Mouse (Mus musculus) small intestine, adult 2 months (tissue): ENCODE measurements at regions not wholly inside any gene's neighbourhood (a gene's known extent, or its start where the extent isn't known, plus 50 kb on each side); places are given as distances from the start of the nearest gene placed in this dataset.
"Not testable (repeated sequence)": the region's sequence is repeated elsewhere in the genome, so short reads cannot be mapped to it uniquely, and the experiment has no call there.

Experiments
- H3K27ac ChIP-seq: fragments of 200-500 bp; 2 replicates; pipeline ENCODE4 v1.5.1; 2012; ENCODE audit warnings: low read depth, low read length, control low read depth, inconsistent platforms; ENCODE audit not compliant: insufficient read depth
- H3K27me3 ChIP-seq: fragments of 200-500 bp; 2 replicates; pipeline ENCODE4 v1.6.1; 2012; ENCODE audit warnings: mild to moderate bottlenecking, moderate library complexity, low read length, inconsistent platforms; ENCODE audit not compliant: control insufficient read depth, insufficient read depth
- H3K36me3 ChIP-seq: fragments of 200-500 bp; 2 replicates; pipeline ENCODE4 v1.6.1; 2012; ENCODE audit warnings: mild to moderate bottlenecking, low read length, control low read depth, inconsistent platforms; ENCODE audit not compliant: control insufficient read depth, insufficient read depth
- H3K4me1 ChIP-seq: fragments of 200-500 bp; 2 replicates; pipeline ENCODE4 v1.6.1; 2012; ENCODE audit warnings: low read length, inconsistent platforms, mixed read lengths; ENCODE audit not compliant: control insufficient read depth, insufficient read depth, insufficient read length
- H3K4me3 ChIP-seq: fragments of 200-500 bp; 2 replicates; pipeline ENCODE4 v1.5.1; 2012; ENCODE audit warnings: low read depth, mild to moderate bottlenecking, control low read depth, inconsistent platforms, low read length, moderate library complexity
- CTCF ChIP-seq: fragments of 200-500 bp; IDR thresholded peaks from 2 replicates; pipeline ENCODE4 v1.5.1; 2012; ENCODE audit warnings: low read depth, mild to moderate bottlenecking, control low read depth, inconsistent platforms, low read length, moderate library complexity, mixed read lengths; ENCODE audit not compliant: insufficient replicate concordance, insufficient read length; ENCODE audit errors: extremely low read depth
- POLR2A ChIP-seq: fragments of 200-500 bp; IDR thresholded peaks from 2 replicates; pipeline ENCODE4 v1.6.1; 2012; ENCODE audit warnings: low read depth, mild to moderate bottlenecking, control low read depth, inconsistent platforms, low read length, moderate library complexity
- WGBS: fragments of 180-500 bp; shearing (Covaris S2); methylation state at CpG from one replicate; pipeline ENCODE4 v1.1.7; 2018; 5-methylcytosine and 5-hydroxymethylcytosine counted together

GRCm38 (mm10) chr1:13042326-13042725, 1628.4 kb downstream of the A830018L16Rik start:
- TF ChIP-seq POLR2A, result no peak
- no peak for TF ChIP-seq CTCF
- Histone ChIP-seq H3K4me3 (no peak overlapping the region), H3K27me3 (no peaks in the 10 kb centered on the region)

DNA sequence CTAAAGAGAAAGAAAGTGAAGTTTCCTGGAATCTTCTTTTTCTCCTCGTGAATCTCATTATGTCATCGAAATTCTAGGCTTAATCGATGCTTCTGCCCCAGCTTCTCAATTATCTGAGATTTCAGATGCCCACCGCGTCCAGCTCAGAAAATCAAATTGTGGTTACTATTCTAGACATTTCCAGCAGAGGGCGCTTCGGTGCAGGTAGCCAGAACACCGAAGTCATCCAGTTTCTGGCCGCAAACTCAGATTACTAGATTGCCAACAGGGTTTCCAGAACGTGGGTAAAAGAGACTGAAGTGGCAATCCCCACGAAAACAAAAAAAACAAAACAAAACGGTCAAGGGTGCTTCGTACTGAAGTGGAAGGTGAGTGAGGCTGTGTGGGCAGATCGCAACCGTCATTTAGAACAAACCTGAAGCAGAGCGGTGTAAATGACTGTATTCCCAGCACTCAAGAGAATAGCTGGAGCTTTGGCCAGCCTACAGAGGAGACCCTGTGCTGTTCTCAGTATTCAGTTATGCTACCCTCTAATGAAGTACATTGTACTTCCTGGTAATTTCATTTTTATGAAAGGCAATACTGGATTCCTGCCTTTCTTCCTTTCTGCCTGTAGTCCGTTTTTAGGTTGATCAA, 1636.4 kb downstream of the A830018L16Rik start:
- TF ChIP-seq CTCF, result peak; percentile 71; the same call in 1 of the 2 replicates
- TF ChIP-seq POLR2A, result no peak
- H3K27ac ChIP-seq, result no peak overlapping the region
- 20% methylated on average over 17 of the region's 17 CpGs for WGBS
- no peak overlapping the region for H3K4me3 ChIP-seq
- H3K27me3 ChIP-seq, result no peaks in the 10 kb centered on the region
- no peaks in the 10 kb centered on the region for H3K36me3 ChIP-seq
- H3K4me1 ChIP-seq, result no peaks in the 10 kb centered on the region

More at GRCm38 (mm10) chr1:13042326-13042725, 1628.4 kb downstream of the A830018L16Rik start:
- H3K4me1 ChIP-seq, result no peaks in the 10 kb centered on the region
- H3K27ac ChIP-seq, result no peak overlapping the region
- H3K36me3 ChIP-seq, result no peaks in the 10 kb centered on the region

DNA sequence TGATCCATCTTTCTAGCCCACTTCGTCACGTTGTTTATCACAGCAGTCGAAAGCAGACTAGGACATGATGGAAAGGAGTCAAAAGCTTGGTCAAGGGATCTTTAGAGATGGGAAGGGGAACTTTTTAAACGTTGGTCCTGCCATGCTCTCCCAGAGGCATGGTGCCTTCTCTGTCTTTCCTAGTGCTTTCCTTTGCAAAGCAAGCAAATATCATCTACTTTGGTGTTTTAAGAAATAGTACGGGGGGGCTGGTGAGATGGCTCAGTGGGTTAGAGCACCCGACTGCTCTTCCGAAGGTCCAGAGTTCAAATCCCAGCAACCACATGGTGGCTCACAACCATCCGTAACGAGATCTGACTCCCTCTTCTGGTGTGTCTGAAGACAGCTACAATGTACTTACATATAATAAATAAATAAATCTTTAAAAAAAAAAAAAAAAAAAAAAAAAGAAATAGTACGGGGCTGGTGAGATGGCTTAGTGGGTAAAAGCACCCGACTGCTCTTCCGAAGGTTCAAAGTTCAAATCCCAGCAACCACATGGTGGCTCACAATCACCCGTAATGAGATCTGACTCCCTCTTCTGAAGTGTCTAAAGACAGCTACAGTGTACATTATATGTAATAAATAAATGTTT, 1637.6 kb downstream of the A830018L16Rik start:
- H3K27ac ChIP-seq, H3K27me3 ChIP-seq, H3K4me3 ChIP-seq, H3K4me1 ChIP-seq, H3K36me3 ChIP-seq: not testable (repeated sequence)
- WGBS, result 69% methylated on average over 12 of the region's 13 CpGs

DNA sequence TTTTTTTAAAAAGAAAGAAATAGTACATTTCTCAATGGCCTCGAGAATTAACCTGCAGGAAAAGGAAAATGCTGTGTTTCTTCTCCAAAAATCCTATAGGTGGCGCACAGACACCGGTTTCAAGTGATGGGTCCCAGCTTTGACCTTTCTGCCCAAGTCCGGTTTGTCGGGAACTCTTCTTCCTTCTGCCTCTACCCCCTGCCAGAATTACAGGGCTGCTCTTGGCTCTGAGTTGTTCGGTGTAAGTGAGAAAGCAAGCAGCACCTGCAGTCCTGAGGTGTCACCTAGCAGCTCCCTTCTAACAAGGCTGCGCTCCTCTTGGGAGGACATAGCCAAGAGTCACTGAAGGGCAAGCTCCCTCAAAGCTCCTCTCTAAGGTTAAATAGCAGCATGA, 1638.2 kb downstream of the A830018L16Rik start:
- TF ChIP-seq CTCF, result peak; percentile 69; the same call in 1 of the 2 replicates
- TF ChIP-seq POLR2A, result no peak
- peak overlapping the region; percentile 53 for H3K4me3 ChIP-seq
- WGBS, result 9% methylated on average over 7 of the region's 7 CpGs

DNA sequence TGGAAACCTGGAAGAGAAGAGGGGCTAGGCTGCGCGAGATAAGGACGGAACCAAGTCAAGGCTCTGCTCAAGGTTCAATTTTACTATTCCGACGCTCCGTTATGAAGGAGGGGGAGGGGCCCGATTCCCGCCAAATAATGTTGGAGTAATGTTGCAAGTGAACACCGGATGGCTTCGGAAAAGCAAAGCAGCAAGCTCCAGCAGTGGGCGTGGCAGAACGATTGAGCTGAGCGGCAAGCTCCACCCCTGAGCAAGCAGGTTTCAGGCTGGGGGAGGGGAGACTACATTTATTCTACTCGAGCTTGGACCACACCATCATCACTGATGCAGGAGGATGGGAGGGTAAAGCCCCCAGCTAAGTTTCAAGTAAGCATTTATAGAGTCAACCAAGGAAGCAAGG, 1643.8 kb downstream of the A830018L16Rik start:
- Histone ChIP-seq H3K4me3 (no peak overlapping the region), H3K36me3 (no peaks in the 10 kb centered on the region), H3K4me1 (no peaks in the 10 kb centered on the region), H3K27me3 (no peaks in the 10 kb centered on the region), H3K27ac (no peak overlapping the region)
- TF ChIP-seq POLR2A (no peak), CTCF (no peak)
- WGBS, result 25% methylated on average over 14 of the region's 14 CpGs

More for the DNA sequence above, 1638.2 kb downstream of the A830018L16Rik start:
- Histone ChIP-seq H3K27me3 (no peaks in the 10 kb centered on the region), H3K4me1 (no peaks in the 10 kb centered on the region), H3K27ac (no peak overlapping the region), H3K36me3 (no peaks in the 10 kb centered on the region)

- TF ChIP-seq POLR2A (no peak), CTCF (no peak)
- 75% methylated on average over 6 of the region's 6 CpGs for WGBS
- no peak overlapping the region for H3K4me3 ChIP-seq
- H3K27ac ChIP-seq, result no peak overlapping the region
- H3K4me1 ChIP-seq, result no peaks in the 10 kb centered on the region
- H3K36me3 ChIP-seq, result no peaks in the 10 kb centered on the region
- no peaks in the 10 kb centered on the region for H3K27me3 ChIP-seq
Measured at GRCm38 (mm10) chr1:13059616-13060320, 1645.9 kb downstream of the A830018L16Rik start.
